Mouse (Mus musculus): ENCODE measurements around the gene E030030I06Rik.
"Not testable (repeated sequence)": the region's sequence is repeated elsewhere in the genome, so short reads cannot be mapped to it uniquely, and the experiment has no call there.

Gene E030030I06Rik

DNA sequence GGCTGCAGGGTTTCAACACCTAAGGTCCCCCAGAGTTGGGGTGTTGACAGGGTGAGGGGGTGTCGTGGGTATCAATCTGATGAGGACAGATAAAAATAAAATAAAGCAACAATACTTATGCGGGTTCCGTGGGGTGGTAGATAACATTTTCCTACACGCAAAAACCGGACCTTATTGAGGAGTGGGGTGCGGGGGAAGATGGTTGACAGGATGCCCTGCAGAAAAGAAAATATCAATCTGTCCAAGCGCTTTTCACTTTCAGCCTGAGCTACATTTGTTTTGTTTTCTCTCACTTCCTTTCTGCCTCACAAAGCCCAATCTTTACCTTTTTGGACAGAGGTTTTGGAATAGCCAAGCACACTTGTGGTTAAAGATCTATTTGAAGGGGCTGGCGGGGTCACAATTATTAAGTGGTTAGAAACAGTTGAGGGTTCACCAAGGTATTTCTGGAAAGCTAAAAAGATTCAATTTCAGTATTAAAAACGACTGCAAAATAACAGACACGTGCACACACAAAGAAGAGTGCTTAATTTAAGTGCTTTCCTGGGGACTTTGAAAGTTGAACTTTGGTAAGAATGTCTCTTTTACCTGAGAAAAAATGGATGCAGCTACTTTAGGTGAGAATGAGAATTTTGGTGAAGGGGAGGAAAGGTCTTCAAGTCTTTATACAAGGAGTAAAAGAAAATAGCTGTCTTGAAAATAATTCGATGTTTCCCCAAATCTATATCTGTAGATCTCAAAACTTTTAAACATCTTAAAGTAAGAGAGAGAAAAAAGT is 3.0 kb upstream of the E030030I06Rik start:
- DNase-seq: not testable (repeated sequence)

DNA sequence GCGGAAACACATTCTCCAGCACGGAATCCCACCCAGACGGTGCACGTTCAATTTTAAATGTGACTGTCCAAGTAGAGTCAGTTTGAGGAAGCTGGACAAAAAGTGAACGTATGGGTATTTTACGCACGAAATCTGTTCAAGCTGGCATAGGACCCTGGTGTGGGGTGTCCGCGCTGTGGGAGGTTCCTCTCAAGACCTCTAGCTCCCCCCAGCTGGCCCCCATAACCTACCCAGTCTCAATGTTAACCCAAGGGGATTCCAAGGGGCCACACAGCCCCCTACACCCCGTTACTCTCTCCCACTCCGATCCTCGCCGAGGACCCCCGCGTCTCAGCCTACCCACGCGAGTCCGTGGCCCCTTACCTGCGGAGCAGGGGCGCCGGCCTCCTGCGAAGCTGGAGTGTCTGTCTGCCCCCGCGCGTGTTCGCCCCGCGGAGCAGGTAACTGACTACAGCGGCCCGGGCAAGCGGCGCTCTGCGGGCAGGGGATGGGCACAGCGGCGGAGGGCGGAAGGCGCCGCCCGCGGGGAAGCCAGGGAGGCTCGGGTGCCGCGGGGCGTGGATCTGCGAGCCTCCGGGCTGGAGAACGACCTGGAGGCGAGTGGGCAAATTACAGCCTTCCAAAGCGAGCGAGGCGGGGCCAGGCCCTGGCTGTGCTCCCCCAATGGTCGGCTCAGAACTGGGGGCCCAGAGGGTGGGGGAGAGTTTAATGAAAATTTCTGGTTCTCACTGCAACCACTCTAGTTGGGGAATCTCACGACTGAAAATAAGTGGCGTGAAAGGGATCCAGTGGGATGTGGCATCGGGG is 2.2 kb upstream of the E030030I06Rik start:
- DNase-seq: not testable (repeated sequence)

DNA sequence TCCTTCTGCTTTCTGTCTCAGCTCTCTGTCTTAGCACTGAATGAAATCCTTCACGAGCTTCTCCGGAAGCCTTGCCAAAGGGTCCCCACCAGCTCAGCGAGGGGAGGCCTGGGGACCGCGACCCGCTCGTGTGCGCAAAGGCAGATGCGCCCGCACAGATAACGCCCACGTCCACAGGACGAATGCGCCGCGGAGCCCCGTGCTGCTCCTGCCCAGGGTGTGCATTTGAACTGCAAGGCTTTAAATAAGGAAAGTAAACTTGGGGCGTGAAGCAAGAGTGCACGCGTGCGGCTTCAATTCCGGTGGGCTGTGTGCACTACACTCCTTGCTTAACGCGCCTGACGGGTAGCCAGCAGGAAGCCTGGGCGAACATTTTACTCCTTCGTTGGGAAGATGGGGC is 1.5 kb upstream of the E030030I06Rik start:
- DNase-seq: no peak

DNA sequence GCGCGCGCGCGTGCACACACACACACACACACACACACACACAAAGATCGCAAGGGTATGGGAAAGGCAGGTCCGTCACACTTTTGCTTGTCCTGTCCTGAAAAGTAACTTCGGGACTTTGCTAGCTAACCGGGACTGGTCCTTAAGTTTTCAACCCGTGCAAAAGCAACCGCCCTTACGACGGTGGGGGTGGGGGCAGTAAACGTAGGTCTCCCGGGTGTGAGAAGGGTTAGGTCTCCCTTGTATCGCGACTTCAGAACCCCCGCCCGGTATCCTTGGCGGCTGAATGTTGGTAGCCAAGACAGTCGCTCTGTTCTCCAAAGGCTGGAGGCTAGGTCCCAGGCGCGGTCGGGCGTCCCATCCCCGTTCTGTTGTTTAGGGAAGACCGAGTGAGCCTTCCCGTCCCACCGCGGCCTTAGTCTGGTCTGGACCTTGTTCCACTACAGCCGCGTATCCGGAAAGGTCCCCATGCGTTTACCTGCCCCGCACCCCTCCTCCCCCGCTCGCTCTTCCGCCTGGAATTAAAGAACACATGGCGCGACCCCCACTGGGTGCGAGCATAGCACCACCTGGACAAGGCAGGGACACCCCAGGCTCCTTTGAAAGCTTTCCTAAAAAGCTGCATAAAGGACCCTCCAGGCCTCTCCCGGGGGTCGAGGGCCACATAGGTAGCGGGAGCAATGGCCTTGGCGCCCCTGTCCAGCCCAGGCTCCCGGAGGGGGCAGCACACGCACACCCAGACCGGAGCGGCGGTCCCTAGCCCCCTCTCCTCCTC is 808 bp upstream of the E030030I06Rik start:
- DNase-seq: no peak

DNA sequence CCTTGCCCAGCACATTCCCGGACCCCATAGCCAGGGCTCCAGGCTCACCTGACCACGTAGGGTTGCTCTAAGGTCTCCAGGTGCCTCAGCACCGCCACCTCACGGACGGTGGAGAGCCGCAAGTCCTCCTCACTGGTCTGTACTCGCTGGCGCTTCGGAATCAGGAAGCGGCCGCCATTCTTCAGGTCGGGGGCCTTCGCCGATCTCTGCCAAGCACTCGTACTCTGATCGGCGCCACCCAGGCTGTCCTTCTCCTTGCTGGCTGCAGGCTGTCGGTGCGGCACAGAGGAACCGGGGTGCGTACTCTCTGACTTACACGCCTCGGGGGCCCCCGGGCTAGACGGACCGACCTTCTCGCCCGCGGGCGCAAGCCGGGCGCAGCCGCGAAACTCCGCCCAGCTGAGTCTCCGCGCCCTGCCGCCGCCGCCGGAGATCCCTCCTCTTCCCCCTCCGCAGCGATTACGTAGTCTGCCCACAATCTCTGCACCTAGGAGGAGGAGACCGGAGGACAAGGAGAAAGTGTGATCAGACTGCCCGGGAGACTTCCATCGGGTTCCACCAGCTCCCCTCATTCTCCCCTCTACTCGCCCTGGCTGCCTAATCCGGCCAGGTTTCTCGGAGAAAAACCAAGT is 513 bp downstream of the E030030I06Rik start:
- peak; percentile 30 to 45 for DNase-seq

GRCm38 (mm10) chr10:22142926-22143325 is 6.1 kb downstream of the E030030I06Rik start:
- DNase-seq: no peak

GRCm38 (mm10) chr10:22142194-22142593 is 6.9 kb downstream of the E030030I06Rik start:
- not testable (repeated sequence) for DNase-seq

GRCm38 (mm10) chr10:22140665-22141280 is 8.3 kb downstream of the E030030I06Rik start:
- peak; percentile 54 to 62 for DNase-seq

GRCm38 (mm10) chr10:22074531-22074930 is 74.5 kb downstream of the E030030I06Rik start:
- no peak for DNase-seq

GRCm38 (mm10) chr10:22072739-22073138 is 76.3 kb downstream of the E030030I06Rik start:
- DNase-seq: no peak

DNA sequence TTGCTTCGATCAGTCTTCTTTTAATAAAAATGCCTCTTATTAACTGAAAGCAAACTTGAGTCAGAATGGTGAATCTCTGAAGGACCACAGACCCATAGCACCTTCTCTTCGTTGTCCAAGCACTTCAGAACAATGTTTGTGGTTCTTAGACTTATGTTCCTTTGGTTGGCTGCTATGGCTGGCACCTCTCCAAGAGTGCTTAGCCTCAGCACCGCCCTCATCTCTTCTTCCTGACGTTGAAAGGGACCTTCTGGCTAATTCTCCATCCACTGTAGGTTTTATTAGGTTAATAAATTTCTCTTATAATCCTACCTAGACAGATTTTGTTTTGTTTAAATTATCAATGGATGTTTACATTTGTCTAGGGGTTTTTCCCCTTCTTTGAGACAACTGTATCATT is 78.5 kb downstream of the E030030I06Rik start:
- no peak for DNase-seq

DNA sequence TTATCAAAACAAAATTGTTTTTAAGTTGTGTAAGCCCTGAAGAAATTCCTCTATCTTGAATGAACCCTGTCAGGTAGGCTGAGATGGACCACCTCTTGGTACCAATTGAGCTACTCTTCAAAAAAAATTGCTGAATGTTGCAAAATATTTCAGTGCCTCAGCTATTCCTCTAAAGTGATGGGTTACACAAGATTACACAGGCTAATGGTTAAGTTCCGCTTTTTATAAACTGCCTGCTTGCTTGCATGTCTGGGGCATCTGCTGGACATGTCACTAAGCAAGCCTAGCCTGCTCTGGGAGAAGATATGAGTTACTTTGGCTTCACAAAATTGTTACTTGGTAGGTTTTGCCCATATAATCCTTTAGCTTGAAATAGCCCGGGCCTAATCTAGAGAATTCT is 78.9 kb downstream of the E030030I06Rik start:
- DNase-seq: no peak

GRCm38 (mm10) chr10:22067979-22068378 is 81.1 kb downstream of the E030030I06Rik start, which contains the start of gene 4930444G20Rik:
Gene 4930444G20Rik, minus strand, starts transcription at chr10:22068079.
- not testable (repeated sequence) for DNase-seq
